Mouse (Mus musculus) T-helper 17 cell (primary cell): ENCODE measurements at regions not wholly inside any gene's neighbourhood (a gene's known extent, or its start where the extent isn't known, plus 50 kb on each side); places are given as distances from the start of the nearest gene placed in this dataset.

Experiments used
- in situ Hi-C, 2 experiments: fragments of 300-600 bp; cut with MboI, MseI; formaldehyde crosslinking; loops; 1 replicate in 1 of 2; 2 replicates in 1 of 2; pipeline ENCODE4 v1.15.1; 2025; ENCODE audit warnings: high pct_unique_total_duplicates in 2 of 2

DNA sequence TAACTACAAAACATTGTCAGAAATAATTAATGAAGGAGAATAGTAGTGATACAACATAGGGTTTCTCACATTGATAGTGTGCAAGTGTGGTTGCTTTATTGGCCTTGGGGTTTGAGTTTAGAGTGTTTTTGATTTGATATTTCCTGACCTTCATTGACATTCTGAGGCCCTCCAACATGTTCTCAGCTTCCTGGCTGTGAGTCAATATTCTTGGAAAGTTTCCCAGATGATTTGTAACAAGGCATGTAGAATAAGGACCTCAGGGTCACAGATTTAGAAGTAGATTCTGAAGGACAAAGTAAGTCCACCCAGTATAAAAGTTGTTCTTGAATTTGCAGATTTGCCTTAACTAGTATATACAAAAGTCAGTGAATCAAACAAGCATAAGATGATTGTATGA, 969.7 kb upstream of the Pcdh9 start:
- in situ Hi-C loops, result no loop called here

DNA sequence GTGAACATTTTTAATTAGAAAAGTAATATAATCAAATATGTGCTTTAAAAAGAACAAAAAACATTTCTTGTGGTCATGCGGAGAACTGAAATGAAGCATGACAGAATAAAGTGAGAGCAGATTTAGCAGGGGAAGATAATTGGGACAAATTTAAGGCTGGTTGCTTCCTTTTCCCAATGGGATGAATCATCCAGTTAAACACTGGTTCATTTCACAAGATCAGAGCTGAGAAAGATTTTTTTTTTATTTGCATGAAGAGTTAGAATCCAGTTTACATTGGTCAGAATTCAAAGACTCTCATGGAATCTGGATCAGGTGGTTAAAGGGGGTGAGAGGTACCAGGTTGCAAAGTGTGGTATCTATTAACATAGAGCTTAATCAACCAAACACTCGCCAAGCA, 978.5 kb upstream of the Pcdh9 start:
- in situ Hi-C loops, result no loop called here

DNA sequence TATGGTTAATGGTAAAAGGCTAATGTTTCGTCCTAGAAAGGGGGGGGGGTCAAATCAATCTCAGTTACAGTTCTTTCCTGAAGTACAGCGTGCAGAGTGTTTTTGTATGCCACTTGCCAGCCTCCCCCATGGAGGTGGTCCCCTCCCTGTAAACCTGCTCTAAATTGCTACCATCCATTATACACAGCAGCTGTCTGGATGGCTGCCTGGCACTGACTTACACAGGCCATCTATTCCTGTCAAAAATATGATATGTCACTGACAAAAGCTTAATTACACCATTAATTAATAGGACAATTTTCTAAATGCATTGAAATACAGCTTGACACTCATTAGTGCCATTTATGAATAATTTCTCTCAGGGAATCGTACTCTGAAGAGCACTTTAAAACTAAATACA, 995.0 kb upstream of the 4921530L21Rik start:
- in situ Hi-C loops, result no loop called here

DNA sequence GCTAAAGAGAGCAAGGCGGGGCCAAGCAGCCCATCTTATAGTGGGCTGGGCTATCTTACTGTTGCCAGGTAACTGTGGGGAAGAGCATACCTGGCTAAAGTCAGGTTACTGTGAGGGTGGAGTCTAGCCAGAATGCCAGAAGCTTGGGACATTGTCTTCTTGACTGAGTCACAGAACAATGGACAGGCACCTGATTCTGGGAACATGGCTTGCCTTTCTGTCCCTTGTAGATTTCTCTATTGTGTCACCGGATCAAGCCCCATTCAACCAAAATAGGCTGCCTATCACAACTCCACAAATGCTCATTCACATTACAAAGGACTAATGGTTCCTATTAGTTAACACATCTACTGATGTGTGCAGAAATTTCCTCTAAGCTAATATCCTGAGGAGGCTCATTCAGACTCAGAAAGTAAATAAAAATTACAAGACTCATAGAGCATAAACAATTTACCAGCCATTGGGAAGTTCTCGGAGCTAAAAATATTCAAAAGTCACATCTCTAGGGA, 985.7 kb upstream of the 4921530L21Rik start:
- in situ Hi-C loops, result no loop called here

DNA sequence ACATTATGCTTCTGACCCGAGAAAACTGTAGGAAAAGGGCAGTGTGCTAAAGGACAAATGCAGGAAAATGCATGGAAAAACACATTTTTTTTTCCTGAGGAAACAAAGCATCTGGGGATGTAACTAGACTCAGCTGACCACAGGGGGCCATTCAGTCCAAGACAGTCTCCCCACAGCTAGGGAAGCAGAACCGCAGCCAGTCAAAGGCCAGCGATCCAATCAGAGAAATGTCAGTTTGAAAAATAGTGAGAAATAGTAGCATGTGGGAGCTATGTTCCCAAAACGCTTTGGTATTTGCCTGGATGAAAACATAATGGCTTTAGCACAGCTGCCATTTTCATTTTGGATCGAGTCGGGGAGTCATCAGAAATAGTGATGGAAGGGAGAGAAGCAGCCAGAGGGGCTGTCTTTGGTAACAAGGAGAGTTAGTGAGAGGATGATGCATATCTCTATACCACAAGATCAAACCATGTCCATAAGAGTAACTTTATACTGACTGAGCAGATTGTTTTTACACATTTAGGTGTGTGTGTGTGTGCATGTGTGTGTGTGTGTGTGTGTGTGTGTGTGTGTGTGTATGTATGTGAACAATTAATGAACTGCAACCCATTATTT, 982.3 kb upstream of the 4921530L21Rik start:
- in situ Hi-C loops, result no loop called here

DNA sequence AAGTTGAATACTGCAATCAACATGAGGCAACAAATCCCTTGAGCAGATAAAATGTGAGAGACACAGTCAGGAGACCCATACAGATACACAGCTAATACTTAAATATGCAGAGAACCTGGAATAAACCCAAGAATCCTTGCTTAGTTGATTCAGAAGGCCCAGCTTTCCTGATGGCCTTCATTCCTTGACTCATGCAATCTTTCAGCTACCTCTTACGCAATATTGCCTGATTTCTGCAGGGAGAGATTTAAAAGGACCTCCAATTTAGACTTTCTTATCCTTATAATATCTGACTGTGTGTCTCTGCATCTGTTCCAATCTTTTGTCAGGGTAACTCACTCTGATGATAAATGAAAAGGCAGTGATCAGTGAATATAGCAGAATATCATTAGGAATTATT, 968.7 kb upstream of the 4921530L21Rik start:
- in situ Hi-C loops, result no loop called here

DNA sequence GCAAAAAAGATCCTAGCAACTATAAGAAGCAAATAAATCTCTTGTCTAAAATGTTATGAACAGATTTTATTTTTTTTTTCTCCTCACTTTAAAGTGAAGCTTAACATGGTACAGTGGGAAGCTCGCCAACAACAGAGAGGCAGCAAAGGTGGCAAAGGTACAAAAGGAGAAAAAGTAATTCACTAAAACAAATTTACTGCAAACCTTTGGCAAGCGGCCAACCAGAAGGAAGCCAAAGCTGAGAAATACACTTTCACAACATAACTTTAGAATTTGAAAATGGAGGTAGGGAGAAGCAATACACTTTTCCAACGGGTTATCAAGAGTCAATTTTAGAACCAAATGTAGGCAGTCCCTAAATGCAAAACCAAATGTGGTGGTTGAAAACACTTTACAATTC, 939.6 kb upstream of the 4921530L21Rik start:
- in situ Hi-C loops, result loop anchor here in 1 of 2 experiments (10.0 kb wide), 1 partner anchor 1597 kb away; no protein-coding TSS in a partner anchor
